Mouse (Mus musculus): ENCODE measurements at regions not wholly inside any gene's neighbourhood (a gene's known extent, or its start where the extent isn't known, plus 50 kb on each side); places are given as distances from the start of the nearest gene placed in this dataset.

DNA sequence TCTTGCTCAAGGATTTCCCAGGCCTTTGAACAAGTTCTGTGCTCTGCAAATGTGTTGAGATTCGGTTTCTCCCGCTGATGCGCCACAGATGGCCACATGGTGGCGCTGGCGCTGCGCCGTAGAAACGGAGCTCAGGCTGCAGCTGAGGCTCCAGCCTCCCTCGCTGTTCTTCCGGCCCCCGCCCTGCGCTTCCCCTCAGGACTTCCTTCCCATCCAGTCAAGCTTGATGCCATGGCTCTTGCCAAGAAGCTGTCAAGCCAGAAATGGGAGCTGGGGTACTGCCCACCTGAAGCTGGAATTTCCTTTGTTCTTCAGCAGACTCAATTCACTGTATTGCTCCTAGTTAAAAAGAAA, 263.9 kb downstream of the Mpdz start:
- CTCF ChIA-PET, result no interaction called here

DNA sequence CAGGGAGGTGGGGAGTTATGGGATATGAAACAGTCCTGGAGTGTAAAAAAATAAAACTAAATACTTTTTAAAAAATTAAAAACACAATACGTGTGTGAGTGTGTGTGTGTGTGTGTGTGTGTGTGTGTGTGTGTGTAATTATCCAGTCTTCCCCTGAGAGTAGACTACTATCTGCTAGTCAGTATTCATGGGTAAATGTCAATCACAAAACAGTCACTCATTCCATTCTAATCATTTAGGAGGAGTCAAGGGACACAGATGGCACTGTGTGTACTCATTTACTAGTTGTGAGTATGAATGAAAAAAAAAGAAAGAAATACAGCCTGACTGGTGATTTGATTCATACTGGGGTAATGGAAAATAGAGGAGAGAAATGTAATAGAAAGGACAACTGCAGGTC, 226.5 kb downstream of the Mpdz start:
- CTCF ChIA-PET, result no interaction called here

GRCm38 (mm10) chr4:81217979-81218378, 224.6 kb downstream of the Mpdz start:
- CTCF ChIA-PET, result no interaction called here

DNA sequence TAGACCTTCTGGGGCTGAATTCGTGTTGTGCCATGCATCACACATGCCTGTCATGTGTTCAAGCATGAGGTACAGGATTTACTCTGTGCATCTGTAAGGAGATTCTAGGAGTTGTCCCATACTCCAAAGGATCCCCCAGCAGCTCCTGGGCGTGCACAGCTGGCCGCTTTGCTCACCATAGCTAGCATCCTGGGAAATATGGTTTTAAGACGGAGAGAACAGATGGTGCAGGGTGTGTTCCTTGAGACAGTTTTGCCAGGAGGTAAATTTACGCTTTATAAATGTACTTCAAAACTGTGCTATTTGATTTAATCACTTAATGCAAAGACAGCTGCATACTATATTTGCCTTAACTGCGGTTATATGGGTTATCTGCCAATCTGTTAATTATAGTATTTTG, 220.6 kb downstream of the Mpdz start:
- CTCF ChIA-PET, result no interaction called here

- CTCF ChIA-PET, result no interaction called here
These were observed 220.0 kb downstream of the Mpdz start for GRCm38 (mm10) chr4:81222468-81223175.

Measured in spleen, embryonic (tissue).